Comparison of ENCODE assay signal across 29 mouse cellular contexts in genomic region chr19:7775306-7775705, GRCm38 (mm10). TPM values are rescaled to one million over a fixed set of nuclear protein-coding genes. Genes with fewer than 3 reads are reported as not detected.
A peak's percentile ranks its signal among the peaks of the same experiment; 100 is the strongest.
DNase-seq lines count a peak whose midpoint lies in the region; ATAC-seq and TF ChIP-seq lines count a peak whose summit lies in the region.
"Had no signal": no experiment of that assay in that cellular context is flagged by ENCODE, and none has a peak within 500 bp of the region (broad histone marks: within the 10 kb centered on the region; RNA-seq: fewer than 3 reads in every experiment).

No protein-coding gene starts in this region.

- no peaks in the 10 kb centered on the region for H3K27me3 ChIP-seq in kidney, embryonic 15.5 days
- H3K27me3 ChIP-seq in kidney, embryonic 14.5 days (ENCODE audit: control insufficient read depth, insufficient read depth, low read length) = no peaks in the 10 kb centered on the region
- H3K27me3 ChIP-seq in neural tube, embryonic 15.5 days (replicated peaks) = no peaks in the 10 kb centered on the region
- H3K27me3 ChIP-seq: CH12.LX; embryonic facial prominence, embryonic 12.5 days; forebrain, embryonic 15.5 days; heart, embryonic 15.5 days; hindbrain, embryonic 15.5 days; Patski had no signal

- H3K4me2 ChIP-seq in kidney, embryonic 15.5 days = no peak overlapping the region
- no peak overlapping the region for H3K4me2 ChIP-seq in kidney, embryonic 14.5 days (replicated peaks; ENCODE audit: low read depth, low read length)
- H3K4me2 ChIP-seq in neural tube, embryonic 15.5 days = no peak overlapping the region
- H3K4me2 ChIP-seq: embryonic facial prominence, embryonic 12.5 days; forebrain, embryonic 15.5 days; heart, embryonic 11.5 days; heart, embryonic 15.5 days; hindbrain, embryonic 15.5 days had no signal

- H3K27ac ChIP-seq in kidney, embryonic 15.5 days = no peak overlapping the region
- H3K27ac ChIP-seq in kidney, embryonic 14.5 days (ENCODE audit: low read depth, low read length) = no peak overlapping the region
- H3K27ac ChIP-seq in layer of hippocampus, adult 2 months = no peak overlapping the region
- no peak overlapping the region for H3K27ac ChIP-seq in neural tube, embryonic 15.5 days (replicated peaks)
- H3K27ac ChIP-seq: embryonic facial prominence, embryonic 12.5 days; forebrain, embryonic 15.5 days; heart, embryonic 15.5 days; hindbrain, embryonic 10.5 days; hindbrain, embryonic 15.5 days had no signal

- peak; percentile 9 for DNase-seq in kidney, adult 18-20 months
- peak; percentile 5 for DNase-seq in kidney, postnatal 14 days
- DNase-seq in adipocyte (ENCODE audit: low spot score) = peak; percentile 46
- peak; percentile 9 to 27 for DNase-seq in layer of hippocampus, adult 2 months (ENCODE audit: low spot score in 2 of 2)
- no peak for DNase-seq in adrenal gland, postnatal 36 days
- DNase-seq: adrenal gland, adult 2 months; adrenal gland, postnatal 25 days; cerebellum, adult 11 months; cerebellum, adult 8-10 months; cerebellum, postnatal 25 days; gastrocnemius, postnatal 10 days; heart, adult 18-20 months had no signal

- ATAC-seq in kidney, embryonic 15.5 days (replicated peaks; ENCODE audit: low FRiP score) = no peak
- no peak for ATAC-seq in kidney, embryonic 14.5 days (ENCODE audit: low FRiP score, low TSS enrichment)
- ATAC-seq in neural tube, embryonic 15.5 days (ENCODE audit: low FRiP score) = no peak
- ATAC-seq: activated CD4-positive, CD25-positive, alpha-beta regulatory T cell, adult 4 months; forebrain, embryonic 15.5 days; Patski had no signal

- H3K4me1 ChIP-seq in kidney, embryonic 15.5 days = no peaks in the 10 kb centered on the region
- no peaks in the 10 kb centered on the region for H3K4me1 ChIP-seq in kidney, embryonic 14.5 days (ENCODE audit: control insufficient read depth, insufficient read depth, low read length)
- no peaks in the 10 kb centered on the region for H3K4me1 ChIP-seq in neural tube, embryonic 15.5 days
- H3K4me1 ChIP-seq: embryonic facial prominence, embryonic 12.5 days; forebrain, embryonic 15.5 days; heart, embryonic 15.5 days; hindbrain, embryonic 10.5 days; hindbrain, embryonic 15.5 days had no signal

- 79% methylated on average over 4 of the region's 4 CpGs for WGBS in kidney, embryonic 15.5 days
- WGBS in kidney, embryonic 14.5 days = 84% methylated on average over 4 of the region's 4 CpGs
- WGBS in neural tube, embryonic 15.5 days = 82% methylated on average over 4 of the region's 4 CpGs

- H3K4me3 ChIP-seq in kidney, embryonic 15.5 days (replicated peaks) = no peak overlapping the region
- no peak overlapping the region for H3K4me3 ChIP-seq in kidney, embryonic 14.5 days (ENCODE audit: low read length)
- no peak overlapping the region for H3K4me3 ChIP-seq in layer of hippocampus, adult 2 months
- no peak overlapping the region for H3K4me3 ChIP-seq in neural tube, embryonic 15.5 days (replicated peaks)
- H3K4me3 ChIP-seq: embryonic facial prominence, embryonic 12.5 days; forebrain, embryonic 15.5 days; heart, embryonic 15.5 days; hindbrain, embryonic 10.5 days; hindbrain, embryonic 15.5 days had no signal

- no peak overlapping the region for H3K9ac ChIP-seq in kidney, embryonic 15.5 days
- H3K9ac ChIP-seq in kidney, embryonic 14.5 days (ENCODE audit: low read depth, low read length) = no peak overlapping the region
- no peak overlapping the region for H3K9ac ChIP-seq in neural tube, embryonic 15.5 days (replicated peaks)
- H3K9ac ChIP-seq: embryonic facial prominence, embryonic 12.5 days; forebrain, embryonic 15.5 days; heart, embryonic 15.5 days; hindbrain, embryonic 15.5 days had no signal

- H3K9me3 ChIP-seq in kidney, embryonic 15.5 days (replicated peaks) = no peaks in the 10 kb centered on the region
- no peaks in the 10 kb centered on the region for H3K9me3 ChIP-seq in kidney, embryonic 14.5 days (ENCODE audit: control insufficient read depth, low read length)
- H3K9me3 ChIP-seq in neural tube, embryonic 15.5 days (replicated peaks) = 0 out of 2 replicates have a peak, but pooled peaks cover 3% of the 10 kb centered on the region
- H3K9me3 ChIP-seq: embryonic facial prominence, embryonic 12.5 days; forebrain, embryonic 15.5 days; heart, embryonic 15.5 days; hindbrain, embryonic 15.5 days had no signal

- no peaks in the 10 kb centered on the region for H3K36me3 ChIP-seq in kidney, embryonic 15.5 days
- H3K36me3 ChIP-seq in kidney, embryonic 14.5 days (ENCODE audit: control insufficient read depth, insufficient read depth, low read length) = no peaks in the 10 kb centered on the region
- no peaks in the 10 kb centered on the region for H3K36me3 ChIP-seq in neural tube, embryonic 15.5 days
- H3K36me3 ChIP-seq: embryonic facial prominence, embryonic 12.5 days; forebrain, embryonic 15.5 days; heart, embryonic 15.5 days; hindbrain, embryonic 10.5 days; hindbrain, embryonic 15.5 days had no signal

- no peak for TF ChIP-seq CTCF in layer of hippocampus, adult 2 months (conservative IDR thresholded peaks at IDR 0.05)

RNA-seq across cellular contexts. Expression of gene Slc22a26, which starts 27.2 kb away (rescaled TPM):
- 0.15 and 0.31 TPM in 2 replicates for polyA plus RNA-seq in kidney, embryonic 15.5 days (2015; fragmentation: Nextera tagmentation; extraction: Ambion mirVana)
- not detected in 2 replicates for polyA plus RNA-seq in kidney, embryonic 14.5 days (2014; fragmentation: Nextera tagmentation; extraction: Ambion mirVana)
- total RNA-seq in layer of hippocampus, adult 2 months (2021) = not detected
- polyA plus RNA-seq in neural tube, embryonic 15.5 days (2015; fragmentation: Nextera tagmentation; extraction: Ambion mirVana) = not detected in 2 replicates
- total RNA-seq in adrenal gland, postnatal 36 days (2021) = not detected
- total RNA-seq: adrenal gland, postnatal 25 days; CH12.LX; gastrocnemius, postnatal 10 days; gastrocnemius, postnatal 4 days; heart, adult 18-20 months; heart, postnatal 25 days had no signal
- polyA plus RNA-seq: activated CD4-positive, CD25-positive, alpha-beta regulatory T cell, adult 4 months; brain, embryonic 14.5 days; cortical plate, adult 2 months; embryonic facial prominence, embryonic 12.5 days; forebrain, embryonic 11.5 days; forebrain, embryonic 15.5 days; heart, embryonic 11.5 days; heart, embryonic 15.5 days; hindbrain, embryonic 10.5 days; hindbrain, embryonic 15.5 days; Patski had no signal

Comparison
In these comparisons a context has a peak if more than half of its experiments do, and no peak if none do; other contexts are left out.
1. DNase-seq: peak in kidney, adult 18-20 months (single experiment), kidney, postnatal 14 days (single experiment), adipocyte (single experiment) and layer of hippocampus, adult 2 months (2 of 2); none in adrenal gland, postnatal 36 days (0 of 2).